Mouse (Mus musculus) liver (tissue): ENCODE data around the gene Phkg2.

Experiments
- DNase-seq: peaks from one replicate; pipeline ENCODE4 v3.0.0-alpha.2; 2020; ENCODE audit warnings: mixed read lengths

Gene Phkg2

GRCm38 (mm10) chr7:127572895-127573471, at the start of gene Phkg2:
Gene Phkg2 (plus strand): TSS chr7:127573340.
- peak; percentile 92 for DNase-seq

DNA sequence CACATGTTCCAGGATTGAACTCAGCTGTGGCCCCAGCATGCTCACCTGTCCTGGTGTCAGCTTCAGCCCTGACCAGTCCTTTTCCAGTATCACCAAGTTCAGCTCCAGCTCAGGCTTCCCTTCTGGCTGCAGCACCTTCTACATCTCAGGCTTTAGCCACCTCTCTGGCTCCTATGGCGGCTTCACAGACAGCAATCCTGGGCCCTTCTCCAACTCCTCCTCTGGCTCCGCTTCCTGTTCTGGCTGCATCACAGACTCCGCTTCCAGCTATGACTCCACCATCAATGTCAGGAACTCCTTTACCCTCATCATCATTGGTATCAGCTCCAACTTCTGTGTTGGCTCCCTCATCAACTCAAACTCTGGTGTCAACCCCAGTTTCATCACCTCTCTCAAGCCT, 31.5 kb upstream of the Phkg2 start:
- DNase-seq: no peak

DNA sequence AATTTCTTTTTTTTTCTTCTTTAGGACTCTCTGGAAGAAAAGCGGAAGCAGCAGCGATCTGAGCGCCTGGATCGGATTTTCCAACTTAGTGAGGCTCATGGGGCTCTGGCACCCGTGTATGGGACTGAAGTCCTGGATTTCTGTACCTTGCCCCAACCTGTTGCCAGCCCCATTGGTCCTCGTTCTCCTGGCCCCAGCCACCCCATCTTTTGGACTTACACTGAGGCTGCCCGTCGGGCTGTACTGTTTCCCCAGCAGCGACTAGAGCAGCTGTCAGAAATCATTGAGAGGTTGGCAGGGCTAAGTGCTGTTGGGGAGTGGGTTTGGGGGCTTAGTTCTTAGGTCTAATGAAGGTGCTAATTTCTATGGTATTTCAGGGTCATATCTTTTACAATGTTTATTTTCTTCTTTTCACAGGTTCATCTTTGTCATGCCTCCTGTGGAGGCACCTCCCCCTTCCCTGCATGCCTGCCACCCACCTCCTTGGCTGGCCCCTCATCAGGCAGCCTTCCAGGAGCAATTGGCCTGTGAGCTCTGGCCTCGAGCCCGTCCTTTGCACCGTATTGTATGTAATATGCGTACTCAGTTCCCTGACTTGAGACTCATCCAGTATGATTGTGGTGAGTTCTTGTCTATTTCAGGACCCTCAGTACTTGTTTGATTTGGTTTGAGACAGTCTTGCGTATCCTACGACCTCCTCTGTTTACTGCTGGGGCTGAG, 23.9 kb upstream of the Phkg2 start:
- DNase-seq: no peak

- no peak for DNase-seq
Measured at GRCm38 (mm10) chr7:127551558-127551957, 21.6 kb upstream of the Phkg2 start.

DNA sequence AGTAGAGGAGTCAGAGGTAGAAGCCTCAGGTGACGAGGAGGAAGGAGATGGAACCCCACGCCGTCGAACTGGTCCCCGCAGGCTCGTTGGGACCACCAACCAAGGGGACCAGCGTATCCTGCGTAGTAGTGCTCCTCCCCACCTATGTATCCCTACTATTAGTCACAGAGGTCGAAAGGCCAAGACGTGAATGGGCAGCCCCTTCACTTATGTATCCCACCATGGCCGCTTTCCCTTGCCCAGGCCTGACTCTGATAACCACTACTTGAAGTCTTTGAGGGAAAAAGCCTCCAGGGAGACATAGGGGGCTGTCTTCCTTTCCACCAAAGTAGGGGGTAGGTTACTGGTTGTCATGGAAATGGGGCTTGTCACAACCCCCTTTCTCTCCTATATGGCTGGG, 12.6 kb upstream of the Phkg2 start:
- DNase-seq: no peak

GRCm38 (mm10) chr7:127561340-127561858, 11.7 kb upstream of the Phkg2 start, which contains the start of gene Tmem265:
Gene Tmem265 (plus strand): TSS chr7:127561390.
- no peak for DNase-seq

DNA sequence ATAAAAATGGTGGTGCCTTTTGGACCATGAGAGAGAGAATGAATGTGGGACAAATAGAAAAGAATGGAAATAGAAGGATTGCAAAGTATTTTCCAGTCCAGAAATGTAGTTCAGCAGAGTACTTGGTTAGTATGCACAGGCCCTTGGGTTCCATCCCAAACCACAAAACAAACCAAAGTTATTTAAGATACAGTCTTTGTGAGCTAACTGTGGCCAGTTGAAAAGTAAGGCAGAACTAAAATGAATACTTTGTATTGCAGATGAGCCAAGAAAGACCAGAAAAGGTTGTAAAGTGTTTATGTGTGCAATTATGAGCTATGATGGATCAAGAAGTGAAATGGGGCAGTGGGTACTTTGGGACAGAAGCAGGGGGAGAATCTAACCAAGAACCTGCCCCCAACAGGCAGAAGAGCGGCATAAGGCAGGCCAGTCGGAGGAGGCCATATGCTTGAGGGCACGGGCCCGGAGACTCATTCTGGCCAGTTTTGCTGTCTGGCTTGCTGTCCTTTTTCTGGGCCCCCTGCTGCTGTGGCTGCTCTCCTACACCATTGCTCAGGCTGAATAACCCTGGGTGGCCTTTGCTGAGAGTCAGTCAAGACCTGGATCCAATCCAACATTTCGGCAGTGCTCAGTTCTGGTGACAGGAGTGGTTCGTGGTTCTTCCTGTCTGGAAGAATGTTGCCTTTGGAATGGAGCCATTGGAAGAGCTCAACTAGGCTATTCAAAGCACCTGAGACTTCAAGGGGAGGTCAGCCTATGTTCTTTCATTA, 8.6 kb upstream of the Phkg2 start:
- DNase-seq: no peak

- no peak for DNase-seq
Measured at GRCm38 (mm10) chr7:127573503-127574008, 416 bp downstream of the Phkg2 start.

DNA sequence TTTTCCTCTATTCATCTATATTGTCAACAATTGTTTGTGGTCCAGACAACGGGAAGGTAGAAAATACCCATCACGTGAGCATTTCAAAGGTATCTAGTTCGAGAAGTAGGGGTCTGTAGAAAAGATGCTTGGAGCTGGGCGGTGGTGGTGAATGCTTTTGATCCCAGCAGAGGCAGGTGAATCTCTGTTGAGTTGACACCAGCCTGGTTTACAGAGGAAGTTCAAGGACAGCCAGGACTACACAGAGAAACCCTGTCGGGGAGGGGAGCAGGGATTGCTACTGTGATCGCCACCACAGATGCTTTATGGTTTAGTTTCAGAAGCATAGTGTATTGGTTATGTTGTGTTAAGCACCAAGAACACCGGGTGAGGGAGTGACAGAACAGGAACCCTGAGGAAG, 975 bp downstream of the Phkg2 start:
- no peak for DNase-seq

DNA sequence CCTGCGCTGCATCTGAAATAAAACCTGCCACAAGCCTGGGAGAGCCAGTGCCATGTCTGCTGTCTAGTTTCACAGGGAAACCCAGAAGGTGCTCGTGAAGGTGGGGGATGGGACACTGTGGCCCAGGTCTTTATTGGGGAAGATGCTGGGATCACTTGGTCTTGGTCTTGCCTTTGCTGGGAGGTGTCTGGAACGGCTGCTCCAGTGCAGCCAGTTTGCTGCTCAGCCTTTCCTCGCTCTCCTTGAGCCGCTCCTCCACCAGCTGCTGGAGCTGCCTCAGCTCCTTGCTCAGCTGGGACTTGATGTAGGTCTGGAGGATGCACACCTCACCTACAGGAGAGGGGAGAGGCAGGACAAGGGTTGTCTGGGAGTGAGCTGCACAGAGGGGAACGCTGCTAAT, 10.1 kb downstream of the Phkg2 start:
- DNase-seq: no peak

DNA sequence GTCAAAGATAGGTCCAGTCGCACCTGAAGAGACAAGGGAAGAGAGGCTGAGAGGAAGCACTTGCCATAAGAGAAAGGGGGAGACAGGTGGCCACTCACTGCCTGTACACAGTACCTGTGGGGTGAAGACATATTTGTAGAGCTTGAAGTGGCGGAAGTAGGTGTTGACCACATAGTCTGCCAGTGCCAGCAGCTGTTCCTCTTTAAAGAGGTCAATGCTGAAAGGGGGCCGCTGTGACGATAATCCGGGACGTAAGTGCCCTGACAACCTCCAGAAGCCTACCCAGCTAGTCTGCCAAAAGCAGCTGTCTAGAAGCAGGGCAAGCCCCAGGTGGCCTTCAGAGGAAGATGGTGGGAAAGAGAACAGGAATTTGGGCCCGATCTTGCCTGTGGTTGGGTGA, 11.9 kb downstream of the Phkg2 start:
- DNase-seq: no peak

DNA sequence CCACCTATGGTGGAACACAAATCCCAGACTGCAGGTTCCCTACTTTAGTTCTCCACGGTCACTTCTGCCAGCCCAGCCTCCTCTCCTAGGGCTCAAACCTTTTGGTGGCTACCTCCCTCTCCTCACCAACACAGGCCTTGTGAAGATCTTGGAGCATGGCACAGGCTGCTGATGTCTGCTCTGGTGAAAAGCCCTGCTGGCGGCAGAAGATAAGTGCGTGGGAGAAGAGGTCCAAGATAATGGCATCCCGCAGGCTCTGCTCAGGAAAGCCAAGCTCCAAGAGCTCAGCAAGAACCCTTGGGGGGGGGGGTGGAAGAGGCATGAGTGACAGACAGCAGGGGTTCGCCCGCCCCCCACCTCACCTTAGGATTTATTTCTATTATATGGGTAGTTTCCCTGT, 13.0 kb downstream of the Phkg2 start:
- DNase-seq: peak; percentile 78

DNA sequence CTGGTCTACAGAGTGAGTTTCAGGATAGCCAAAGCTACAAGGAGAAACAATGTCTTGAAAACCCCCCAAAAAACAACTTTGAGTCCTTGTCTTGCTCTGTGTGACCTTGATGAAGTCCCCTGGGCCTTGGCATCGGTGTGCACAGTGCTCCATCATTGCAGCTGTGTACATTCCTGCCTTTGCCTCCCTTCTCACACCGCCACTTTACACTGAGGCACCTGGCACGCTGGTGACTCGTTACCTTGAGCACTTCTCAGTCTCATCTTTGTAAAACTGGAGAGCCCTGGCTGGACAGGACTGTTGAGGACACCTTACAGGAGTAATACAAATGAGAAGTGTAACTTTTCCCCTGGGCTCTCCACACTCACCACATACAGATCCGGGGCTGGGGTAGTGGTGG, 14.1 kb downstream of the Phkg2 start:
- no peak for DNase-seq

- peak; percentile 94 for DNase-seq
Measured at GRCm38 (mm10) chr7:127588011-127588871, 15.1 kb downstream of the Phkg2 start, which contains the start of the genes Ccdc189 and Rnf40. Gene Ccdc189 (minus strand): TSS chr7:127588595. Gene Rnf40 (plus strand): TSS chr7:127588767.

DNA sequence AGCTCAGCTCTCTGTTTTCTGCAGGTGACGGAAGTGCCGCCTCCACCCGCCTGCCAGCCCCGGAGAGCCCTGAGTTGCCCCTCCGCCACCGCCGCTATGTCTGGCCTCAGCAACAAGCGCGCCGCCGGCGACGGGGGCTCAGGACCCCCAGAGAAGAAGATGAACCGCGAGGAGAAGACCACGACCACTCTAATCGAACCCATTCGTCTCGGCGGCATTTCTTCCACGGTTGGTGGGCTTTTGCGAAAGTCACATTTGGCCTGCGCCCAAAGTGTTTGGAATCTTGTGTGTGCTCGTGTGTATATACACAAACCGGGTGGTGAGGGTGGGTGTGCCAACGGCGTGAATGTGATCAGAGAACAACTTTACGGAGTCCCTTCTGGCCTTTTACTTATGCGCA, 15.8 kb downstream of the Phkg2 start:
- DNase-seq: no peak

GRCm38 (mm10) chr7:127589637-127590036, 16.5 kb downstream of the Phkg2 start:
- DNase-seq: no peak

DNA sequence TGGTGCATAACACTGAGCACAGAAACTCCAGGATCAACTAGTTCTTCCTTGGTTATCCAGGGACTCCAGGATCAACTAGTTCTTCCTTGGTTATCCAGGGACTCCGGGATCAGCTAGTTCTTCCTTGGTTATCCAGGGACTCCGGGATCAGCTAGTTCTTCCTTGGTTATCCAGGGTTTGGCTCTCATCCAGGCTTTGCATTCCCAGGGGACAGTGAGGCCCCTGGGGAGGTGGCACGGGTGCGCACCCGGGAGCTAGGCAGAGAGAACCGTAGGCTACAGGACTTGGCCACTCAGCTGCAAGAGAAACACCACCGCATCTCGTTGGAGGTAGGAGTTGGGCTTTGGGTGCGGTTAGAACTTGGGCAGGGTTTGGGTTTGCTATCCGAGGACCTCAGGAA, 18.0 kb downstream of the Phkg2 start:
- no peak for DNase-seq

DNA sequence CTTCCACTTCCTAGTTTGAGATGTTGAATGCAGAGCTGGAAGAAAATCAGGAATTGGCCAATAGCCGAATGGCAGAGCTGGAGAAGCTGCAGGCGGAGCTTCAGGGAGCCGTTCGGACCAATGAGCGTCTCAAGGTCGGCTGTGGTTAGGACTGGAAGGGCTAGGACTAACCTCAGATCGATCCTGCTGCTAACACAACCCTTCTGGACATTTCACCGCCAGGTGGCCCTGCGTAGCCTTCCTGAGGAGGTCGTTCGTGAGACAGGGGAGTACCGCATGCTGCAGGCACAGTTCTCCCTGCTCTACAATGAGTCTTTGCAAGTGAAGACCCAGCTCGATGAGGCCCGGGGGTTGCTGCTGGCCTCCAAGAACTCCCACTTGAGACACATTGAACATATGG, 19.4 kb downstream of the Phkg2 start:
- no peak for DNase-seq

- DNase-seq: no peak
Measured at GRCm38 (mm10) chr7:127596747-127597146, 23.6 kb downstream of the Phkg2 start.

DNA sequence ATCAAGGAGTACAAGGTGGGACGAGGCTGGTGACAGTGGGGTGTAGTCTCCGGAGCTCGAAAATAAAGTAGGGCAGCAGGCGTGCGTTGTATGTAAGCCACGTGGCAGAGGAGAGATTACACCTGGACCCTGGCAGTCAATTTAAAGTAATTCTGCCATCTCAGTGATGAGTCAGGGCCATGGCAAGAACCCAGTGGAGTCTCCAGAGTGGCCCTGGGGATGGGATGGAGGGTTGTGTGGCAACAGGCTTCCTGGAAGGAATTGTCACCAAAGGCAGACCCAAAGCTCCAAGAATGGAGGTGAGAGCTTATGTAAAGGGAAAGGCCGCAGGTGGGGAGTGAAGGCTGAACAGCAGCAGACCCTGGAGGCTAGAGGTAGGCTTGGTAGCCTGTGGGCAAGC, 27.5 kb downstream of the Phkg2 start:
- no peak for DNase-seq

GRCm38 (mm10) chr7:127601735-127602134, 28.6 kb downstream of the Phkg2 start:
- no peak for DNase-seq

DNA sequence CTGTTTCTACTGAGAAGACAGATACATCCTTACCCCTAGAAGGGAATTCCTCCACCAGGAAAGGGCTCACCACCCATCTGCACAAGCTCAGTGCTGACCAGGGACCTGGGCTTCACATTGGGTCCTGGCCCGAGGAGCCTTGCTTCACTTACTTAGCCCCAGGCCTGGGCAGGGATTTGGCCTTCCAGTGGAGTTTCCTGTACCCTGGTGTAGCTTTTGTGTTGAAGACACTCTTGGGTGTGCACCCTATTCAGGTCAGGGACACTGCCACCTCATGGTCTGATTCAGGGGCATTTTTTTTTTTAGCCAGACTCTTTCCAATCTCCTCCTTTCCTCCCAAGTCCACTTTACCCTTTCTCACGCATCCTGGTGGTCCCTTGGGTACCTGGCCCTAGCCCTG, 29.8 kb downstream of the Phkg2 start:
- DNase-seq: no peak
